Mouse (Mus musculus): Measurements from ENCODE around the gene Jakmip3. TPM values are rescaled to one million over a fixed set of nuclear protein-coding genes. Genes with fewer than 3 reads are reported as not detected.

Gene Jakmip3
- total and polyA plus RNA-seq, 3 experiments: not detected

DNA sequence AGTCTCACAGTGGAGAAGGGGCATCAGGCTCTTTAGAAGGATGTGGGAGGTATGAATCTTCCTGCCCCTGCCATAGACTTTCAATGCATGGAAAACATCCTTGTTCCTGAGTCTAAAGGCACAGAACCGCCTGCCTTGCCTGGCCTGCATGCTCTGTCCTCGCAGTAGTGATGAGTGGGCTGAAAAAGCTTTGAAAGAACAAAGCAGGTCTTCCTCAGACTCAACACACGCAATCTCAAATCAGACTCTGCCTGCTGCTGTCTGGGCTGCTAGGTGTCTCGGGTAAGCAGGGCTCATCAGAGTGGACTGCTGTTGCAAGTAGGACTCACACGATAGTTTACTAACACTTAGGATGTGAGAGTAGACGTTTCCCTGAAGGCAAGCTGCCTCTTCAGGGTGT is 16.6 kb downstream of the Jakmip3 start:
- H3K27me3 ChIP-seq (ENCODE audit: control insufficient read depth in 1 of 2, insufficient read depth in 2 of 2, low read length in 2 of 2): no peaks in the 10 kb centered on the region; a peak in 1 of 4 replicates
- no peak overlapping the region for H3K4me3 ChIP-seq (ENCODE audit: control insufficient read depth in 1 of 2, insufficient read depth in 1 of 2, low read depth in 2 of 2, low read length in 2 of 2)
- H3K36me3 ChIP-seq (ENCODE audit: control insufficient read depth in 1 of 2, insufficient read depth in 2 of 2, low read length in 2 of 2): no peaks in the 10 kb centered on the region
- no peak overlapping the region for H3K9ac ChIP-seq (ENCODE audit: control insufficient read depth, low read depth, low read length, poor library complexity, severe bottlenecking)
- no peak overlapping the region for H3K27ac ChIP-seq (ENCODE audit: control insufficient read depth, low read depth, low read length)
- H3K79me2 ChIP-seq (ENCODE audit: control insufficient read depth, insufficient read depth, low read length, poor library complexity): no peaks in the 10 kb centered on the region
- TF ChIP-seq RCOR1 (IDR thresholded peaks at IDR 0.05; ENCODE audit: low read depth, low read length): no peak
- TF ChIP-seq ZKSCAN1 (IDR thresholded peaks at IDR 0.05; ENCODE audit: low read depth, low read length): no peak
- no peak for TF ChIP-seq GATA1 (IDR thresholded peaks at IDR 0.05; ENCODE audit: low read depth, low read length)
- TF ChIP-seq MXI1 (IDR thresholded peaks at IDR 0.05; ENCODE audit: low read depth, low read length): no peak
- TF ChIP-seq MEF2A (IDR thresholded peaks at IDR 0.05; ENCODE audit: extremely low read depth, insufficient replicate concordance, low read depth, low read length, poor library complexity, severe bottlenecking): no peak
- no peak for TF ChIP-seq CTCF (IDR thresholded peaks at IDR 0.05 in 2 of 3, conservative IDR thresholded peaks at IDR 0.05 in 1 of 3; ENCODE audit: control insufficient read depth in 1 of 3, insufficient read depth in 1 of 3, low read depth in 2 of 3, low read length in 3 of 3, poor library complexity in 1 of 3, severe bottlenecking in 1 of 3)
- TF ChIP-seq EP300 (IDR thresholded peaks at IDR 0.05; ENCODE audit: low read depth in 1 of 2, low read length in 2 of 2): no peak
- no peak for TF ChIP-seq NRF1 (IDR thresholded peaks at IDR 0.05; ENCODE audit: insufficient read depth, low read depth, low read length, poor library complexity, severe bottlenecking)
- no peak for TF ChIP-seq BHLHE40 (IDR thresholded peaks at IDR 0.05; ENCODE audit: borderline replicate concordance, low read depth, low read length)
- no peak for TF ChIP-seq CHD1 (IDR thresholded peaks at IDR 0.05; ENCODE audit: low read depth, low read length)
- TF ChIP-seq USF2 (IDR thresholded peaks at IDR 0.05; ENCODE audit: borderline replicate concordance in 1 of 2, insufficient read depth in 1 of 2, low read depth in 1 of 2, low read length in 2 of 2): no peak
- no peak for TF ChIP-seq TCF12 (IDR thresholded peaks at IDR 0.05; ENCODE audit: low read depth, low read length)
- no peak for TF ChIP-seq ZMIZ1 (IDR thresholded peaks at IDR 0.05; ENCODE audit: low read depth, low read length)
- no peak for TF ChIP-seq USF1 (IDR thresholded peaks at IDR 0.05; ENCODE audit: low read depth, low read length)
- TF ChIP-seq MYB (IDR thresholded peaks at IDR 0.05; ENCODE audit: low read depth, low read length): no peak
- TF ChIP-seq SMC3 (IDR thresholded peaks at IDR 0.05; ENCODE audit: low read depth, low read length): no peak
- no peak for TF ChIP-seq ZC3H11A (IDR thresholded peaks at IDR 0.05; ENCODE audit: low read depth, low read length)
- TF ChIP-seq TBP (IDR thresholded peaks at IDR 0.05; ENCODE audit: low read depth, low read length): no peak
- no peak for TF ChIP-seq MAFK (IDR thresholded peaks at IDR 0.05; ENCODE audit: borderline replicate concordance, low read depth, low read length)
- no peak for TF ChIP-seq GABPA (IDR thresholded peaks at IDR 0.05; ENCODE audit: low read depth, low read length)
- DNase-seq (ENCODE audit: low read depth, low spot score): no peak
- no peaks in the 10 kb centered on the region for H3K4me1 ChIP-seq (ENCODE audit: control insufficient read depth in 1 of 2, insufficient read depth in 2 of 2, low read length in 2 of 2)
- no peaks in the 10 kb centered on the region for H3K9me3 ChIP-seq (replicated peaks; ENCODE audit: insufficient read depth, low read length)

DNA sequence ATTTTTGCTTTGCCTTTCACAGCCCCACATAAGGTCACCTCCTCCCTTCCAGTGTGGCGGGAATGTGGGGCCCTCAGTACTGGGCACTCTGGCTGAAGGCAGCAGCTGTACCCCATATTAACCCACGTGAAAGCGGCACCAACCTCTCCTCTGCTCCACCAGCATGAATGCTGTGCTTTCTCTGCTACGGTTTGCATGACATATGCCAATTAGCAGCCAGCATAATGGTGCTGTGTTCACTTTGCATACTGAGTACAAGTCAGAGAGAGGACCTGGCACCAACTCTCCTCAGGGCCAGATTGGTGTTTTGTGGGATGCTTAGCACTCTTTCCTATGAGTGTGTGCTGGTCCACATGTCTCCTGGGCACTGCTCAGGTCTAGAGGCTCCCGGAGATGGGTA is 19.2 kb downstream of the Jakmip3 start:
- no peaks in the 10 kb centered on the region; a peak in 1 of 4 replicates for H3K27me3 ChIP-seq (ENCODE audit: control insufficient read depth in 1 of 2, insufficient read depth in 2 of 2, low read length in 2 of 2)
- TF ChIP-seq E2F4 (IDR thresholded peaks at IDR 0.05; ENCODE audit: borderline replicate concordance, low read depth, low read length) (no peak), BHLHE40 (IDR thresholded peaks at IDR 0.05; ENCODE audit: borderline replicate concordance, low read depth, low read length) (no peak), CHD1 (IDR thresholded peaks at IDR 0.05; ENCODE audit: low read depth, low read length) (no peak), MEF2A (IDR thresholded peaks at IDR 0.05; ENCODE audit: extremely low read depth, insufficient replicate concordance, low read depth, low read length, poor library complexity, severe bottlenecking) (no peak), MAFK (IDR thresholded peaks at IDR 0.05; ENCODE audit: borderline replicate concordance, low read depth, low read length) (no peak), MYC (IDR thresholded peaks at IDR 0.05; ENCODE audit: low read depth, low read length) (no peak), USF1 (IDR thresholded peaks at IDR 0.05; ENCODE audit: low read depth, low read length) (no peak), GATA1 (IDR thresholded peaks at IDR 0.05; ENCODE audit: low read depth, low read length) (no peak), SMC3 (IDR thresholded peaks at IDR 0.05; ENCODE audit: low read depth, low read length) (no peak)
- H3K4me1 ChIP-seq (ENCODE audit: control insufficient read depth in 1 of 2, insufficient read depth in 2 of 2, low read length in 2 of 2): no peaks in the 10 kb centered on the region
- no peaks in the 10 kb centered on the region for H3K36me3 ChIP-seq (ENCODE audit: control insufficient read depth in 1 of 2, insufficient read depth in 2 of 2, low read length in 2 of 2)
- no peak overlapping the region for H3K9ac ChIP-seq (ENCODE audit: control insufficient read depth, low read depth, low read length, poor library complexity, severe bottlenecking)
- DNase-seq (ENCODE audit: low read depth, low spot score): no peak
- no peaks in the 10 kb centered on the region for H3K9me3 ChIP-seq (replicated peaks; ENCODE audit: insufficient read depth, low read length)
- no peaks in the 10 kb centered on the region for H3K79me2 ChIP-seq (ENCODE audit: control insufficient read depth, insufficient read depth, low read length, poor library complexity)
- H3K27ac ChIP-seq (ENCODE audit: control insufficient read depth, low read depth, low read length): no peak overlapping the region
- no peak overlapping the region for H3K4me3 ChIP-seq (ENCODE audit: control insufficient read depth in 1 of 2, insufficient read depth in 1 of 2, low read depth in 2 of 2, low read length in 2 of 2)

Measured in MEL (cell line).